Mouse (Mus musculus) CH12F3 (cell line): ENCODE data around the gene Il12rb1.

Experiments used
- in situ Hi-C: fragments of 300-500 bp; cut with MboI; formaldehyde crosslinking; loops from 2 replicates; pipeline ENCODE4 v1.14.3; 2020; ENCODE audit warnings: low sequenced_read_pairs

Gene Il12rb1

DNA sequence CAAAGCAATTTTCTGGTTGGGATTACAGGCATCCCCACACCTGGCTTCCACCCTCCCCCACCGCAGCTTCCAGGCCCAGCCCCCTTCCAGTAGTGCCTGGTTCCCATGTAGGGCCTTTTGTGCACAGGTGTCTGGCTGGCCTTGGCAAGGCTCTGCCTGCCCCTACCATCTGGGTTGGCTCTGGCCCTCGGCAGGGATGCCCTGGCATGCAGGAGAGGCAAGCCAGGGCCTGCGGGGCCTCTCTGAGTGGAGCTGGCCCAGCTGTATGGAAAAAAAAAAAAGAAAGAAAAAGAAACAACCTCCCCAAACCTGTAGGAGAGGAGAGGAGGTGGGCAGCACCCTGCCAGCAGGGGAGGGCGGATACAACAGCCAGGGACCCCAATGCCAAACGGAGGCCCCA is 34.8 kb upstream of the Il12rb1 start:
- in situ Hi-C loops, result no loop called here

DNA sequence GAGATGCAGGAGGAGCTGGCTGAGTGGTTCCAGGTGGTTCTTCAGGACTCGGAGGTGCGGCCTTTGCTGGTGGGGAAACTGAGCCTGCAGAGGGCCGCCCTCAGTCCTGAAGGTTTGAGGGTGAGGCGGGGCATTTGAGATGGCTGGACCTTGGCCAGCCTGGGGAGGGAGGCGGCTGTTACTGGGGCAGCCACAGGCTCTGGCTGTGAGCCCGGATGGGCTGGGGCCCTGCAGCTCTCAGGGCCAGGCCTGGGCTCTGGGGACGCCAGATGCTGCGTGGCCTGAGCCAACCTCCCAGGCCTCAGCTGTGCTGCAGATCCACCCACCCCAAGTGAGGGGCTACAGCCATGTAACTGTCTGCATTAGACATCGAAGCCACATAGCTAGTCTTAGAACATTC is 34.4 kb upstream of the Il12rb1 start:
- in situ Hi-C loops, result no loop called here

DNA sequence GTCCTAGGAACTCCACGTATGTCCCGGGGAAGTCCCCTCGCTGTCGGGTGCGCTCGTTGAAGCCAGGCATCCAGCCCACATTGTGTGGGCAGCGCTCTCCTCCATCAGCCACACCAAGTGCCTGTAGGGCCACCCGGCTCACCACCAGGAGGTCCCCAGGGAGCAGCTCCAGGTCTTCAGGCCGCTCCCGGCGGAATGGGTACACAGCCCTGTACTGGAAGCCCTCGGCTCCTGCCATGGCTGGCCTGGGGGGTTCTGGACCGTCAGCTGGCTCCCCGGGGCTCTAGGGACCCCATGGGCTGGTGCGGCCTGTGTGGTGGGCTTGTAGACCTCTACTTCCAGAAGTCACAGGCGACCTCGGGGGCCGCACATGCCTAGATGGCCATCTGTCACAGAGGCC is 33.5 kb upstream of the Il12rb1 start:
- in situ Hi-C loops, result no loop called here

DNA sequence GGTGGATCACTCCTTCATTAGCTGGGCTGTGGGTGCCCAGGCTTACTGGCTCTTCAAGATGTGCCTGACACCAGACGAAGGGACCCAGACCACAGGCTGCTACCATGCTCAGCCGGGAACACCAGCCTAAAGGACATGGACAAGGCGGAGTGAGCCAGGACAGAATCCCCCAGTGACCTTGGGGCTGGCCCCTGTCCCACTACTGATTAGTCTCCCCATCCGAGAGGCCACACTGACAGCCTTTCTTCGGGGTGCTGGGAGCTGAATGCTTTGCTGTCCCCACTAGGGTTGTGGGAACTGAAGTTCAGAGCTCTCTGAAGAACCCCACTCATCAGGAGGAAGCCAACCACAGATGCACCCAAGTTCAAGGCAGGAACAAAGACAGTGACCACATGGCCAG is 33.0 kb upstream of the Il12rb1 start:
- in situ Hi-C loops, result no loop called here

DNA sequence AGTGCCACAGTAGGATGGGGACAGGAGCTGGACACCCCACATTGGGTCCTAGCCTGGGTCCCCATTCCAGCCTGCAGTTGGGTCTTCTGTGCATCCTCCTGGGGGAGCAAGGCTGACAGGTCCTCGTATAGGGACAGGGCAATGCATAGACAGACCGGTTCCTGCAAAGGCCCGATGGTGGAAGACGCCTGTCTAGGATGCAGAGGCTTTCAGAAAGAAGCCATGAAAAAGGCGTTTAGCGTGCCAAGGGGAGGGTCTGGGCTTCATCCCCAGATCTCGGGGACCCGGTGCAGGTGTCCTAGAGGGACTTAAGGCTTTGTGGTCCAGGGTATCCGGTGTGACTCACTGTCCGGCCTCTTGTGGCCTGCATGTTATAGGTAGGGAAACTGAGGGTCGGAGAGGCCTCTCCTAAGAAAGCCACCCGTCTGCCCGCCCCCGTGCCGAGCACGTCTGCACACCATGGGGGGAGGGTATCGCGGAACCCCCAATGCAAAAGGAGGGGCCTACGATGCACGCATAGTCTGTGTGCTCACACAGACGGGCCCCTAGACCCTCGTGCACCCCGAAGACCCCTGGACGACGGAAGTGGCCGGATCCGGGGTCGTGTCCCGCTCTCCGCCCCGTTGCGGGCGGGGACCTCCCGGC is 32.3 kb upstream of the Il12rb1 start:
- in situ Hi-C loops, result no loop called here

DNA sequence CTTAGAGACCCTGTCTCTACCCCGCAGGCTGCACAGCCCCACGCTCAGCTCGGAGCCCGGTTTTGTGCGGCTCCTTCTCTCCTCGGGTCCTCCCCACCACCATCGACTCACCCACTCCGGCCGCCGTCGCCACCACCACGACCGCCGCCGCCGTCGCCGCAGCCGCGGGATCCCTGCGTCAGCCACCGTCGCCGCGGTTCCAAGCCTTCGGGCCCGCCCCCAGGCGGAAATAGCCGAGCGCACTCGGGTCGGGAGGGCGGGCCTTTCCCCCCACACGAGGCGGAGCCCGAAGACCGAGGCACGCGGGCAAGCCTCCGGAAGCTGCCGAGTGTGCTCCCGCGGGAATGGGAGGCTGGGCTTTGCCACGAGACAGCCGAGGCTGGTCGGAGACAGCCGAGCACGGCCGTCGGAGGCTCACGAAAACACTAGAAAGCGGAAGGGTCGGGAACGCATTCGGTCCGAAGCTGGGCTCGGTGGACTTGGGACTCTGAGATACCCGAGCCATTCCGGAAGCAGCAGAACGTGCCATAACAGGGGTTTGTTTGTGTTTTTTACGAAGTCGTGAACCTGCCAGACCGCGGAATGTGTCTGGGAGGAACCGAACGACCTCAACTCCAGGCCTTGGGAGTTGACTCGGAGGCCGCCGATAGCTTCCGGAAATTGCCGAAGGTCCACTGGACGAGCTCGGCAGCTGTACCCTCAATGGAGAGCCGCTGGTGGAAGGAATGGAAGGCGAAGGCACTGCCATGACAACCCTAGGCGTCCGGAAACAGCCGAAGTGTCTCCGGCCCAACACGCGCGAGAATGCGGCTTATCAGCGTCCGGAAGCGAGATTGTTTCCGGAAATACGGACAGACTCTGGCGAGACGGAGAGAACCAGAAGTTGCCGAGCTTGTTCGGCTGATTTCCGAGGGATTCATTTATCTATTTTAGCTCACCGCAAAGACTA is 31.5 kb upstream of the Il12rb1 start, which contains the start of gene Pik3r2:
Gene Pik3r2, minus strand, starts transcription at position 218 of the 949 bp plus-strand sequence.
- in situ Hi-C loops, result no loop called here

DNA sequence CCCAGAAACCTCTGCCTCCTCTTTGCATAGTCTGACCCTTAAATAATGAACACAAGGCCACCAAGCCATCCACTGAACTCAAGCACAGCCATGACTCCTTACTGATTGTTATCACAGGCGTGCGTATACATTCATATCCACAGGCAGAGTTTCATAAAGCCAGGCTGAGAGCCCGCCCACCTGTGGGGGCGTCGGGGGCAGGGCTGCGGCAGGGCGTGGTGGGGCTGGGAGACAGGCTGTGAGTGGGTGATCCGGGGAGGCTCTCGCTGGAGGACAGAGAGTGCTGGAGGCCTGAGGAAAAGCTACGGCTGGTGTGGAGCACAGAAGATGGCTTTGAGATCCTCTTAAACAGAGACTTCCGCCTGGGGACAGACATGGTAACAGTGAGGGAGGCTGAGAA is 28.2 kb upstream of the Il12rb1 start:
- in situ Hi-C loops, result no loop called here

DNA sequence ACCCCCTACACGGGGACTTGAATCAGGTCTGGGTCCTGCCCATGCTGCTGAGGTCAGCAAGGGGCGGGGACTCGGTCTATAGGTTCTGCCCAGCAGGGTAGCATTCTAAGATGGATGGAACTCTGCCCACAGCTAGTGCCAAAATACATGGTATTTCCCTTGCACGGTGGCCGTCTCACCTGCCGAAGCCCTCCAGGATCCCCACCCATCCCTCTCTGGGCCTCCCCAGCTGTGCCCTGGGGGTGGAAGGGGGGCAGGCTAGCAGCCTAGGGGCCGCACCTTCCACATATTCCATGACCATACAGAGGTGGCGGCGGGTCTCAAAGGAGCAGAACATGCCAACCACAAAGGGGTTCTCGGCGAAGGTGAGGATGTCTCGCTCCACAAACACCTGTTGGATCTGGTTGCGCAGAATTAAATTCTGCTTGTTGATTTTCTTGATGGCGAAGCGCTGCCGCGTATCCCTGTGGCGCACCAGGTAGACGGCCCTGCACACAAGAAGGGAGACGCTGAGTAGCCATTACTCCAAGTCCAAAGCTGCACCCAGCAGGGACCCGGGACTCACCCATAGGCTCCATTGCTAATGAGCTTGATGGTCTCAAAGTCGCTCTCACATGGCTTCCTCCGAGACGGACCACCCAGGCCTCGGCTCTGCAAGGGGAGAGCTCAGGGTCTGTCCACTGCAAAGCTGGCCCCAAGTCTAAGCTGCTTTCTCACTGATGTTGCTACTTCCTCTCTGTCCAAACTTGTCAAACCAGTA is 21.8 kb upstream of the Il12rb1 start:
- in situ Hi-C loops, result no loop called here

DNA sequence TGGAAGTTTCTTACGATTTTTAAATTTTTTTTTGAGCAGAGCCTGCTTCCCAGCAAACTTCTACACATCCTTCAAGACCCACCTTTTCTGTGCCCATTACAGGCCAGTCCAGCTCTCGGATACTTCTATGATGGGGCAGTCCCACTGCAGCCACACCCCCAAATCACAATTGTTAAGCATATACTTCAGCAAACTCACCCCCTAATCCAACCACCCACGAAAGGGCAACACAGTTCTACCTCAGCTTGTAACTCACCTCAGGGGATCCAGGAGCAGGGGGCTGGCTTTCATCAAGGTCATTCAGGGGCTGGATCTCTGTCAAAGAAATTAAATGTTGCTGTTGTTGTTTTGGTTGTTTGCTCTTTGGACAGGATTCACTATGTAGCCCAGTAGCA is 21.2 kb upstream of the Il12rb1 start:
- in situ Hi-C loops, result no loop called here

DNA sequence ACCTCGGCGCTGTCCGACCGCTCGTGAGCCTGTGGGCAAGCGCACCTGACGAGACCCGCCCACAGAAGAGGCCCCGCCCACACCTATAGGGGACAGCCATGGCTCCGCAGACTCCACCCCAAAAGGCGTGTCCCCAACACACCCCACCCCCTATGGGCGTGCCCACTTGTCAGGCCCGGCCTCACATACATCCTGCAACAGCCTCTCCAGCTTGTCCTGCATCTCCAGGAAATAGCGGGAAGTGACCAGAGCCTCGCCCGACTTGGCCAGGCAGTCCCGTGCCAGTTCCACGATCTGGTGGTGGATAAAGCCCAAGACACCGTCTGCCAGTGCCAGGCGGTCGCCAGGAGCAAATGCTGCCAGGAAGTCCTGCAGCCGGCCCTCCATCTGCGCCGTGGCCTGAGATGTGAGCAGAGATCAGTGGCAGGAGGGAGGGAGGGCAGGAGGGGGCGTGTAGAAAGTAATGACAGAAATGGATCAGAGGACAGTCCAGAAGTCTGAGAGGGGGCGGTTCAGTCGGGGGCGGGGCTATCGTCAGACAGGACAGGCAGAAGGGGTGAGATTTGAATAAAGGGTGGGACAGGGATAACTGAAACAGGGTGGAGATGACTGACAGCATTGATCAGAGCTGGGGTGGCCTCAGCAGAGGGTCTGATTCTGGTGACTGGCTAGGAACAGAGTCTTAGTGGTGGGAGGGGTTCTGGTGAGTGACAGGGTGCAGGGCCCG is 20.1 kb upstream of the Il12rb1 start:
- in situ Hi-C loops, result no loop called here

DNA sequence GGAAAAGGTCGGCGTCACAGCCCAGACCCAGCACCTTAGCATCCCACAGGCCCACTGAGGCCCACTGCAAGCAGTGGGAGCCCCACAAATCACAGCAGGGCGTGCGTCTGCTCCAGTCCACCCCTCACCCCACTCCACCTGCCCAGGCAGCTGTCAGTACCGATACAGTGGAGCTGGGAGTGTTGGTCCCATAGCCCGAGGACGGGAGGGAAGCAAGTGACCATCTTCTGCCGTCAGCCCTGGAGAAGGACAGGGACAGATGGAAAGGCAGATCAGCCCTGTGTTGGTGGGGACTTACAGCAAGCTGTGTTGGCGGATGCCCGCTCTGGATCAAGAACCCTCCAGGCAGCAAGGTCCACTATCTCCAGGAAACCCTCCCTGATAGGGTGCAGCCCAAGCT is 19.2 kb upstream of the Il12rb1 start:
- in situ Hi-C loops, result no loop called here

DNA sequence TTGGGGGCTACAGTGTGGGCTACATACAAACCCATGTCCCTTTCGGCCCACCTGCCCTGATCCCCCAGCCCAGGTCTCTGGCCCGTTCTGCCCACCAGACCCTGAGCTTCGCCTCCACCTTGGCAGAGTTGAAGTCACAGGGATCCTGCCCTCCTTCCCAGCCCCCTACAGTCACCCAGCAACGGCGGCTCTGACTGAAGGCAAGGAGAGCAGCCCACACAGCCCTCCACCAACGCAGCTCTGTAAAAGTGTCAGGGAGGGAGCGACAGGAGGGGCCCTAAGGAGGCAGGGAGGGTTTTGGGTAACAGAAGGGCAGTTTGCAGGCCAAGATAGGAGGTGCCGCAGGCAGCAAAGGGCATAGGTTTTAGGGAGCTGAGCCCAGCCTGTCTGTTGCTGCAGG is 17.4 kb upstream of the Il12rb1 start:
- in situ Hi-C loops, result no loop called here

DNA sequence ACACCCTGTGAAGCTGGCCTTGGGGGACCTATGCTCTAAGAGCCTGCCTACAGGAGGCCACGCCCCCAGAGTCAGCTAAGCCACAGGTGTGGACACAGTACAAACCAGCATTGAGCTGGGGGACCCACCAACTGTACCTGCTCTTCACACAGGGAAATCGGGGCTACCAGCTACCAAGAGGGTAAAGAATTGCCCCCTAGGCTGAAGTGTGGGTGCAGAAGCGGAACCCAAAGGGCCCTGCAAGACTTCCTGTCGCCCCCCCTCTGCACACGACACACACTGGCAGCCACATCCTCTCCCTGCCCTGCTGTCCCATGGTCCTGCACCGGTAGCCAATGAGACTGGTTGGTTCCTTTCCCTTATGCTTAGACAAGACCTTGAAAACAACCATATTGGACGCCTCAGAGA is 17.0 kb upstream of the Il12rb1 start:
- in situ Hi-C loops, result no loop called here

DNA sequence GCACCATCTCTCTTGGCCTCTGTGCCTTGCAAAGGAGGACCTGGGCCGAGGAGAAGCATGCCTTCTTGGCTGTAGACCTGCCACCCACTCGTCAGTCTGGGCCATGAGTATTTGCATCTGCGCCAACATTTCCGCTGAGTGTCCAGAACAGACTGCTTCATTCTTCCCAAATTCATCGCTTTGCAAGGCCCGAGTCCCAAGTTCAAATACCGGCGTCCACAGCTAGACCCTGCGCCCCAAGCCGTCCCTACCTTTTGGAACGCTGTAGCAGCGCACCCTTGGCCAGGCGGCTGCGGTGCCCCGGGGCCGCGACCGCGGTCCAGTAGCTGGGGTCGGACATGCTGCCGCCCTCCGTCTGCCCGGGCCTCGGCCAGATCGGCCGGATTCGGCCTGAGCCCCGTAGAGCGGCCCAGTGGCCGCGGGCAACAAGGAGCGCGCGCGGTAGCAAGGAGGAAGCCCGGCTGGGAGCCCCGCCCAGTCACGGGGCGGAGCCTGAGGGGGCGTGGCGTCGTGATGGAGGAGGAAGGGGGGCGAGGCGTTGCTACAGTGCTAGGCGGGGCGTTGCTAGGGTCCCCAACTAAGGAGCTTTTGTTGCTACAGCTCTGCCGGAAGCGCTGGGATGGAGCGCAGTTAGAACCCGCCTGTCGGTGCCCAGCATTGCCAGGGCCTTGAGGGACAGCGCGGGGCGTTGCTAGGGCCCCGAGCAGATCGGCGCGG is 16.1 kb upstream of the Il12rb1 start:
- in situ Hi-C loops, result no loop called here

DNA sequence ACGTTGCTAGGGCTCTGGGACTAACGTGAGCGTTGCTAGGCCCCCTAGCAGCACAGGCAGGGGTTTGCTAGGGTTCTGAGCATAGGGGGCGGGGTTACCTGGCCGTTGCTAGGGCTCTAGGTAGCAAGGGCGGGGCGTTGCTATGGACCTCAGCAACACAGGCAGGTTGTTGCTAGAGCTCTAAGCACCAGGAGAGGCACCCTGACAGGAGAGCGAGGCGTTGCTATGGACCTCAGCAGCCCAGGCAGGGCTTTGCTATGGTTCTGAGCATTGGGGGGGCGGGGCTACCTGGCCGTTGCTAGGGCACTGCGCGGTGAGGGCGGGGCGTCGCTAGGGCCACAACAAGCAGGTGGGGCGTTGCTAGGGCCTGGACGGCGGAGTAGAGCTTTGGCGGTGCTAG is 15.5 kb upstream of the Il12rb1 start:
- in situ Hi-C loops, result no loop called here

DNA sequence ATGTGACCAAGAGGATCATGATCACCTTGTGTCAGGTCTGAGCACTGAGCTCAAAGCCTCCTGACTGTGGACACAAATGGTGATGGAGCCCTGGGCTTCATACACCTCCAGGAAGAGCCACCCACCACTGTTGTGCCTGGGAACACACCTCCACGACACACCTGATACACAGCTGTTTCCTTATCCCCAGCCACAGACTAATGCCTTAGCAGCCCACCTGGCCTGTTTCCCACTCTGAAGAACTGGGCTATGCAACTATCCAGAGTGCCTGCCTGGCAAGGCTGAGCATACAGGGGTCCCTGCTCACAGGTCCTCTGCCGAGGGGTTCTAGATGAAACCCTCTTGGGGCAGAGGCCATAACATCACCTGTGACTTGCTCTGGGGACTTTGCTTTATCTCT is 14.0 kb upstream of the Il12rb1 start:
- in situ Hi-C loops, result no loop called here

DNA sequence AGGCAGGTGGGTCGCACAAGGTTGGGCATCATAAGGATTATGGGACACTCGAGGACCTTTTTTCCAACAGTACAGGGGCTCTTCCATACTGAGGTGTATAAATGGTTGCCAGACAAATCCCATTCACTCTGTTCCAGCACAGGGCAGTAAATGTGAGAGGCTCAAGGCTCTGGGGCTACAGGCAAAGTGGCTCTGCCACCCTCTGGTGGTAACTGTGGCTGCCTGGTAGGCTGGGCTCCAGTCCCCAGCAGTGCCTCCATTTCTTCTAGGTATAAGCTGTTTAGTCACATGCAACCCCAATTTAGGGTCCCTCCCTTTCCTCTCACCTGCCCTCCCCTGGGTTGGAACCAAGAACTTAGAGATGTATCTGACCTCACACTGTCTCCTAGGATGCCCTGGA is 12.9 kb upstream of the Il12rb1 start:
- in situ Hi-C loops, result no loop called here

DNA sequence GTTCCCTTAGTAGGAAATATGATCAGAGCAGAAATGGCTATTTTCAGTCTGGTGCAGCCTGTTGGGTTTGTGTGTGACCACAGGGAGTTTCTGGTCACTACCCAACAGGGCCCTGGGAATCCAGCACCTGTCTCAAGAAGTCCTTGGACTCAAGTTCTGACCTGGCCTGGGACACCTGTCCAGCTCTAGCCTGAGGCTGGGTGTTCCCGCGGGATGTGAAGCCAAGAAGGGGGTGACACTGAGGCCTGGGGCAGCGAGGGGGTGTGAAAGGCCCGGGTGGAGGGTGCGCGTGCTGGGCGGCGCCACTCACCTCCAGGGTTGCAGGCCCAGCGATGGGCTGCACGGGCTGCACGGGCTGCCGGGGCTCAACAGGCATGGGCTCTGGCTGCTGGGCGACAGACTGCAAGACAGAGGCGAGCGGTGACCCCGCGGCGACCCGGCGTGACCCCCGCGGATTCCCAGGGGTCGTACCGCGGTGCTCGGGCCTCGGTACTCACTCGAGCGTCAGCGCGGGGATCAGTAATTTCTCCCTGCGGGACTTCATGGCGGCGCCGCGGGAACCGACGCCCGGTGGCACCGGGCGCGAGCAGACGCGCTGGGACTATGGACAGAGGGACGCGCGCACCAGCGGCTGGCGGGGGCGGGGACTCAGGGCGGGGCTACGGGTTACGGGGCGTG is 11.7 kb upstream of the Il12rb1 start:
- in situ Hi-C loops, result no loop called here
